Mouse (Mus musculus): ENCODE data around the gene Ly6g6e. TPM values are rescaled to one million over a fixed set of nuclear protein-coding genes. Genes with fewer than 3 reads are reported as not detected.

Ly6g6e gene
- polyA plus RNA-seq, 1 experiment from 2014 or later: 0.23 TPM

GRCm38 (mm10) chr17:35043794-35044193, 32.9 kb upstream of the Ly6g6e start:
- H3K4me1 ChIP-seq: peaks cover 84% of the 10 kb centered on the region

GRCm38 (mm10) chr17:35044904-35045806, 31.5 kb upstream of the Ly6g6e start:
- peak; percentile 58 for ATAC-seq
- peak overlapping the region; percentile 89 for H3K9ac ChIP-seq
- peaks cover 85% of the 10 kb centered on the region for H3K4me1 ChIP-seq
- no peaks in the 10 kb centered on the region for H3K9me3 ChIP-seq (replicated peaks)
- peak overlapping the region; percentile 70 for H3K4me3 ChIP-seq
- H3K27ac ChIP-seq: peak overlapping the region; percentile 94
- H3K4me2 ChIP-seq: peak overlapping the region; percentile 98
- H3K27me3 ChIP-seq (replicated peaks): no peaks in the 10 kb centered on the region
- H3K36me3 ChIP-seq: no peaks in the 10 kb centered on the region
- WGBS (ENCODE audit: insufficient replicate concordance): 26% methylated on average over 7 of the region's 7 CpGs

More at GRCm38 (mm10) chr17:35043794-35044193, 32.9 kb upstream of the Ly6g6e start:
- WGBS (ENCODE audit: insufficient replicate concordance): 69% methylated on average over 4 of the region's 4 CpGs
- Histone ChIP-seq H3K9ac (no peak overlapping the region), H3K4me2 (peak overlapping the region; percentile 98; the same call in 1 of the 2 replicates), H3K36me3 (no peaks in the 10 kb centered on the region), H3K27me3 (replicated peaks) (no peaks in the 10 kb centered on the region), H3K27ac (peak overlapping the region; percentile 94), H3K9me3 (replicated peaks) (no peaks in the 10 kb centered on the region), H3K4me3 (no peak overlapping the region)
- no peak for ATAC-seq

- Histone ChIP-seq H3K27me3 (replicated peaks) (no peaks in the 10 kb centered on the region), H3K9me3 (replicated peaks) (no peaks in the 10 kb centered on the region), H3K9ac (peak overlapping the region; percentile 89), H3K27ac (peak overlapping the region; percentile 94), H3K36me3 (no peaks in the 10 kb centered on the region), H3K4me1 (peaks cover 85% of the 10 kb centered on the region), H3K4me2 (peak overlapping the region; percentile 98), H3K4me3 (peak overlapping the region; percentile 70)
- WGBS (ENCODE audit: insufficient replicate concordance): 3% methylated on average over 48 of the region's 48 CpGs
- no peak for ATAC-seq
Observed at GRCm38 (mm10) chr17:35045807-35046680, 30.7 kb upstream of the Ly6g6e start.

- peak within 1 kb of the TSS; percentile 98 for H3K4me2 ChIP-seq
- no peaks in the 10 kb centered on the region for H3K27me3 ChIP-seq (replicated peaks)
- H3K4me3 ChIP-seq: peak within 1 kb of the TSS; percentile 70
- no peaks in the 10 kb centered on the region for H3K9me3 ChIP-seq (replicated peaks)
- no peaks in the 10 kb centered on the region for H3K36me3 ChIP-seq
- peak within 1 kb of the TSS; percentile 94 for H3K27ac ChIP-seq
- 2% methylated on average over 33 of the region's 33 CpGs for WGBS (ENCODE audit: insufficient replicate concordance)
- H3K9ac ChIP-seq: peak within 1 kb of the TSS; percentile 92
- peak; percentile 88 for ATAC-seq
- H3K4me1 ChIP-seq: peaks cover 86% of the 10 kb centered on the region
Observed at GRCm38 (mm10) chr17:35046681-35047455, 29.8 kb upstream of the Ly6g6e start, which contains the start of gene Msh5. TSS of gene Msh5 (minus strand) at chr17:35046745.

GRCm38 (mm10) chr17:35047688-35048087, 29.0 kb upstream of the Ly6g6e start:
- ATAC-seq: no peak
- H3K4me2 ChIP-seq: peak overlapping the region; percentile 98
- peaks cover 89% of the 10 kb centered on the region for H3K4me1 ChIP-seq
- peak overlapping the region; percentile 92 for H3K9ac ChIP-seq
- H3K36me3 ChIP-seq: peaks cover 7% of the 10 kb centered on the region
- H3K27me3 ChIP-seq (replicated peaks): no peaks in the 10 kb centered on the region
- no peaks in the 10 kb centered on the region for H3K9me3 ChIP-seq (replicated peaks)
- 4% methylated on average over 1 of the region's 1 CpGs for WGBS (ENCODE audit: insufficient replicate concordance)
- peak overlapping the region; percentile 70 for H3K4me3 ChIP-seq
- peak overlapping the region; percentile 94 for H3K27ac ChIP-seq

- H3K9me3 ChIP-seq (replicated peaks): no peaks in the 10 kb centered on the region
- peak overlapping the region; percentile 92 for H3K9ac ChIP-seq
- peak overlapping the region; percentile 98 for H3K4me2 ChIP-seq
- H3K4me3 ChIP-seq: peak overlapping the region; percentile 70
- H3K27ac ChIP-seq: peak overlapping the region; percentile 94
- 4% methylated on average over 11 of the region's 11 CpGs for WGBS (ENCODE audit: insufficient replicate concordance)
- H3K36me3 ChIP-seq: peaks cover 14% of the 10 kb centered on the region
- no peaks in the 10 kb centered on the region for H3K27me3 ChIP-seq (replicated peaks)
- H3K4me1 ChIP-seq: peaks cover 88% of the 10 kb centered on the region
- ATAC-seq: no peak
Observed at GRCm38 (mm10) chr17:35048149-35048931, 28.4 kb upstream of the Ly6g6e start.

- peak overlapping the region; percentile 94 for H3K27ac ChIP-seq
- no peak for ATAC-seq
- H3K9ac ChIP-seq: peak overlapping the region; percentile 92
- peak overlapping the region; percentile 88; the same call in 1 of the 2 replicates for H3K4me3 ChIP-seq
- peaks cover 85% of the 10 kb centered on the region for H3K4me1 ChIP-seq
- peak overlapping the region; percentile 98 for H3K4me2 ChIP-seq
- peaks cover 20% of the 10 kb centered on the region for H3K36me3 ChIP-seq
- WGBS (ENCODE audit: insufficient replicate concordance): 36% methylated on average over 5 of the region's 5 CpGs
- no peaks in the 10 kb centered on the region for H3K9me3 ChIP-seq (replicated peaks)
- H3K27me3 ChIP-seq (replicated peaks): no peaks in the 10 kb centered on the region
Observed at GRCm38 (mm10) chr17:35048932-35049440, 27.7 kb upstream of the Ly6g6e start.

GRCm38 (mm10) chr17:35049561-35050016, 27.1 kb upstream of the Ly6g6e start, which contains the start of gene Clic1:
TSS of gene Clic1 (plus strand) at chr17:35049966.
- ATAC-seq: no peak

GRCm38 (mm10) chr17:35050126-35050750, 26.5 kb upstream of the Ly6g6e start:
- H3K4me1 ChIP-seq: peaks cover 73% of the 10 kb centered on the region
- H3K4me3 ChIP-seq: peak overlapping the region; percentile 88
- WGBS (ENCODE audit: insufficient replicate concordance): under 1% methylated on average over 27 of the region's 27 CpGs
- no peaks in the 10 kb centered on the region for H3K27me3 ChIP-seq (replicated peaks)
- no peaks in the 10 kb centered on the region for H3K9me3 ChIP-seq (replicated peaks)
- H3K36me3 ChIP-seq: peaks cover 33% of the 10 kb centered on the region
- ATAC-seq: peak; percentile 46
- peak overlapping the region; percentile 92 for H3K9ac ChIP-seq
- H3K4me2 ChIP-seq: peak overlapping the region; percentile 98
- H3K27ac ChIP-seq: peak overlapping the region; percentile 94

More at GRCm38 (mm10) chr17:35049561-35050016, 27.1 kb upstream of the Ly6g6e start, which contains the start of gene Clic1:
- WGBS (ENCODE audit: insufficient replicate concordance): 2% methylated on average over 11 of the region's 11 CpGs
- Histone ChIP-seq H3K9me3 (replicated peaks) (no peaks in the 10 kb centered on the region), H3K27me3 (replicated peaks) (no peaks in the 10 kb centered on the region), H3K4me1 (peaks cover 79% of the 10 kb centered on the region), H3K27ac (peak within 1 kb of the TSS; percentile 94), H3K9ac (peak within 1 kb of the TSS; percentile 92), H3K4me3 (peak within 1 kb of the TSS; percentile 88), H3K36me3 (peaks cover 26% of the 10 kb centered on the region), H3K4me2 (peak within 1 kb of the TSS; percentile 98)

Measured in liver, embryonic 12.5 days (tissue).